Mouse (Mus musculus) hindbrain, embryonic 16.5 days (tissue): ENCODE measurements at regions not wholly inside any gene's neighbourhood (a gene's known extent, or its start where the extent isn't known, plus 50 kb on each side); places are given as distances from the start of the nearest gene placed in this dataset.
A peak's percentile ranks its signal among the peaks of the same experiment; 100 is the strongest.

ENCODE experiments used
- ATAC-seq: fragments of 200-750 bp; cut with Nextera tagmentation; 2 replicates; pipeline ENCODE4 v1.8.0; 2017; ENCODE audit warnings: moderate TSS enrichment, moderate library complexity
- H3K27ac ChIP-seq: fragments of 300-500 bp; sonication (generic); 2 replicates; pipeline ENCODE4 v1.5.1; 2014; ENCODE audit warnings: low read depth, mild to moderate bottlenecking, control low read depth, low read length, moderate library complexity
- H3K27me3 ChIP-seq: fragments of 300-500 bp; sonication (generic); replicated peaks from 2 replicates; pipeline ENCODE4 v1.6.1; 2014; ENCODE audit warnings: low read length; ENCODE audit not compliant: control insufficient read depth, insufficient read depth
- H3K36me3 ChIP-seq: fragments of 300-500 bp; sonication (generic); 2 replicates; pipeline ENCODE4 v1.6.1; 2014; ENCODE audit warnings: mild to moderate bottlenecking, low read length, moderate library complexity, mixed read lengths; ENCODE audit not compliant: control insufficient read depth, insufficient read depth
- H3K4me1 ChIP-seq: fragments of 300-500 bp; sonication (generic); 2 replicates; pipeline ENCODE4 v1.6.1; 2014; ENCODE audit warnings: low read depth, low read length; ENCODE audit not compliant: control insufficient read depth, insufficient read depth
- H3K4me2 ChIP-seq: fragments of 300-500 bp; sonication (generic); 2 replicates; pipeline ENCODE4 v1.6.1; 2014; ENCODE audit warnings: mild to moderate bottlenecking, low read length, control low read depth, moderate library complexity
- H3K4me3 ChIP-seq: fragments of 300-500 bp; sonication (generic); 2 replicates; pipeline ENCODE4 v1.5.1; 2014; ENCODE audit warnings: mild to moderate bottlenecking, low read length, control low read depth, moderate library complexity
- H3K9ac ChIP-seq: fragments of 300-500 bp; sonication (generic); 2 replicates; pipeline ENCODE4 v1.6.1; 2014; ENCODE audit warnings: low read depth, mild to moderate bottlenecking, control low read depth, low read length, moderate library complexity
- H3K9me3 ChIP-seq: fragments of 300-500 bp; sonication (generic); 2 replicates; pipeline ENCODE4 v1.6.1; 2014; ENCODE audit warnings: mild to moderate bottlenecking, low read length, moderate library complexity; ENCODE audit not compliant: control insufficient read depth
- WGBS: fragments of 180-500 bp; shearing (Covaris S2); extraction: QIAGEN DNeasy Blood & Tissue Kit; methylation state at CpG from one replicate; pipeline ENCODE4 v1.1.7; 2014; 5-methylcytosine and 5-hydroxymethylcytosine counted together

- Histone ChIP-seq H3K9me3 (no peaks in the 10 kb centered on the region), H3K4me2 (peak overlapping the region; percentile 24; the same call in 1 of the 2 replicates), H3K9ac (no peak overlapping the region), H3K27ac (no peak overlapping the region), H3K36me3 (no peaks in the 10 kb centered on the region), H3K4me3 (no peak overlapping the region), H3K27me3 (no peaks in the 10 kb centered on the region), H3K4me1 (no peaks in the 10 kb centered on the region)
- peak; percentile 64; the same call in 1 of the 2 replicates for ATAC-seq
- 42% methylated on average over 21 of the region's 21 CpGs for WGBS
Measured at GRCm38 (mm10) chr4:62890588-62891580, 74.5 kb upstream of the Zfp618 start.

- H3K9me3 ChIP-seq: peaks cover 2% of the 10 kb centered on the region; the same call in 1 of the 2 replicates
- H3K27me3 ChIP-seq: no peaks in the 10 kb centered on the region
- H3K4me3 ChIP-seq: no peak overlapping the region
- H3K36me3 ChIP-seq: no peaks in the 10 kb centered on the region
- 67% methylated on average over 4 of the region's 4 CpGs for WGBS
- no peak for ATAC-seq
- H3K4me2 ChIP-seq: no peak overlapping the region
- H3K27ac ChIP-seq: no peak overlapping the region
- no peaks in the 10 kb centered on the region for H3K4me1 ChIP-seq
- no peak overlapping the region for H3K9ac ChIP-seq
Measured at GRCm38 (mm10) chr4:62912891-62913290, 52.5 kb upstream of the Zfp618 start.
